Mouse (Mus musculus): ENCODE data around the gene Vmn1r5. TPM values are rescaled to one million over a fixed set of nuclear protein-coding genes. Genes with fewer than 3 reads are reported as not detected.
"Not testable (repeated sequence)": the region's sequence is repeated elsewhere in the genome, so short reads cannot be mapped to it uniquely, and the experiment has no call there.

The Vmn1r5 gene
- not detected in 2 replicates for polyA plus RNA-seq (2015; fragmentation: Nextera tagmentation; extraction: Ambion mirVana)

- H3K9ac ChIP-seq: no peak within 1 kb of the TSS
- H3K27me3 ChIP-seq: no peaks in the 10 kb centered on the region
- no peak for ATAC-seq (ENCODE audit: borderline replicate concordance, extremely low read depth, low FRiP score, low TSS enrichment)
- no peak within 1 kb of the TSS for H3K4me2 ChIP-seq
- H3K9me3 ChIP-seq: no peaks in the 10 kb centered on the region
- no peaks in the 10 kb centered on the region for H3K36me3 ChIP-seq
- H3K4me1 ChIP-seq: no peaks in the 10 kb centered on the region
- no peak within 1 kb of the TSS for H3K27ac ChIP-seq
- H3K4me3 ChIP-seq: no peak within 1 kb of the TSS
Observed at GRCm38 (mm10) chr6:56969973-56970372, at the start of gene Vmn1r5. Vmn1r5 (plus strand) TSS chr6:56970273.

- ATAC-seq (ENCODE audit: borderline replicate concordance, extremely low read depth, low FRiP score, low TSS enrichment): no peak
- no peaks in the 10 kb centered on the region for H3K9me3 ChIP-seq
- H3K36me3 ChIP-seq: no peaks in the 10 kb centered on the region
Observed at GRCm38 (mm10) chr6:56923331-56923725, 46.7 kb upstream of the Vmn1r5 start.

DNA sequence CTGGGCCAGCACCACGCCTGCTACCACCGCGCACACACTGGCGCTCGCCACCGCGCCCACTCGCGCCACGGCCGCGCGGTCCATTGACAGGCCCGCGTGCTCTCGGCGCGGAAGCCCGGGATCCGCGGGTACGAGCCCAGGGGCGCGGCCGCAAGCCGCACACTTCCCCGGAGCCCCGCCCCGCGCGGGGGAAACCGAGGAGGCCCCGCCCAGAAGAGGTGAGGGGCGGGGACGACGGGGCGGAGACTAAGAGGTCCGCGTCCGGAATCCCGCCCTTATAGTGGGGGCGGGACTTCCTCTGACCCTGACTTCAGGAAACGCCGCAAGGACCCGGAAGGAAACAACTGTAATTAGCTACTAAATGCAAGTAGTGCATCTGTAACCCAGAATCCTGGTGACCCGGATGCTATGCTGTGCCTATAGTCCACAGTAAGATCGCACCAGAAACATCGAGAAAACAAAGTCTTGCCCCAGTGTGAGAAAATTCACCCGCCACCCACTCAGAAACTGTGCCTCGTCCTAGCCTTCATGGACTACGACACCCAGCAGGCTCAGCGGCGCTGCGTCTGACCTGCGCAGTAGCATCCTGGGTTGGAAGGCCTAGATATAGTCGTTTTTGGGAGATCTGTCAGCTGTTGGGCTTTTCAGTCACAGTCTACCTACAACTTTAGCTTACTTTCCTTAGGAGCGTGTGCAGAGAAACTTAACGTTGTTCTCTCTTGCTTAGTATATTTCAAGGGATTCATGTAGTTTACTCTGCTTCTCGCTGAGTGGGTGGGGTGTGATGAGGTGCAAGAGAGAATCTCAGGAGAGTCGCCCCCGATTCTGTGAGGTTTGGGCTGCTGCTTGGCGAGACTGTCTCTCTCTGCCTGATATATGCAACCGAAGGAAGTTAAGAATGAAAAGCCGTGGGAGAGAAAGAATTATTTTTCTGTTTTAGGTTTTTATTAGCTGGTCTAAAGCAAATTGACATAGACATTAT is 46.1 kb upstream of the Vmn1r5 start, which contains the start of the genes Nt5c3 and Vmn1r4:
Gene Nt5c3, minus strand, starts transcription at position 207 of the 982 bp plus-strand sequence.
Gene Vmn1r4, plus strand, starts transcription at position 290 of the 982 bp plus-strand sequence.
- WGBS: 2% methylated on average over 63 of the region's 64 CpGs

More at GRCm38 (mm10) chr6:56923331-56923725, 46.7 kb upstream of the Vmn1r5 start:
- Histone ChIP-seq H3K4me3 (peak overlapping the region; percentile 76), H3K27ac (peak overlapping the region; percentile 60), H3K4me2 (peak overlapping the region; percentile 67), H3K27me3 (no peaks in the 10 kb centered on the region), H3K4me1 (peaks cover 9% of the 10 kb centered on the region; the same call in 1 of the 2 replicates), H3K9ac (peak overlapping the region; percentile 68)
- WGBS: under 1% methylated on average over 25 of the region's 25 CpGs

DNA sequence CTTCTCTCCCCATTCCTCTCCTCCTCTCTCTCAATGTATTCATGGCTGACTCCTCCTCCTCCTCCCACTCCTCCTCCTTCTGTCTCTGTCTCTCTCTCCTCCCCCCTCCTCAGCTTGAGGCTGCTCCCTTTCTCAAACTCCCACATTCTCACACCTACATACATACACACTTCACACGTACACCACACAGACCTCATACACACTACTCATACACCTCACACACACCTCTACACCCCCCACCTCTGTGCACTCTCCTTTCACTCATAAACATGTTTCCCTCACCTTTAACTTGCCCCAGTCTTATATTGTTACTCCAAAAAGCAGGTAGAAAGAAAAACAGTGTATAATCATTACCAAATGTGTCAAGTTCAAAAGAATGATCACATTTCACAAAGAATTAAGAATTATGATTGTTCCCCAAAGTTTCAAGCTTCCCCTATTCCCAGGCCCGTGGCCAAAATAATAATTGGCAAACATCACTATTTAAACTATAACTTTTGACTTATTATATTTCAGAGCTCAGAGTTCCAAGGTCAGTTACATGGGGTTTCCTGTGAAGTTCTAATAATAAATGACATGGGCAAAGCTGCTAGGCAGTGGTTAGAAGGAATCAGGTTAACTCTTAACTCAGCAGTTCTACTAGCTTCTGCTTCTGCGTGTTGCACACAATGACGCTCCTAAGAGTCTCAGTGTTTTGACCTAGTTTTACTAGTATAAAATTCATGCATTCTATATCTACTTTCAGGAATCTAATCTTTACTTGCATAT is 38.2 kb upstream of the Vmn1r5 start:
- WGBS: 60% methylated on average over 4 of the region's 4 CpGs
- Histone ChIP-seq H3K4me2 (no peak overlapping the region), H3K36me3 (no peaks in the 10 kb centered on the region), H3K9me3 (no peaks in the 10 kb centered on the region), H3K9ac (no peak overlapping the region), H3K27ac (no peak overlapping the region), H3K4me1 (no peaks in the 10 kb centered on the region), H3K4me3 (no peak overlapping the region), H3K27me3 (no peaks in the 10 kb centered on the region)
- ATAC-seq (ENCODE audit: borderline replicate concordance, extremely low read depth, low FRiP score, low TSS enrichment): no peak

More for the DNA sequence above, 46.1 kb upstream of the Vmn1r5 start, which contains the start of the genes Nt5c3 and Vmn1r4:
- Histone ChIP-seq H3K9me3 (no peaks in the 10 kb centered on the region), H3K9ac (peak within 1 kb of the TSS; percentile 68), H3K36me3 (no peaks in the 10 kb centered on the region), H3K4me2 (peak within 1 kb of the TSS; percentile 67), H3K27ac (peak within 1 kb of the TSS; percentile 90), H3K4me1 (peaks cover 8% of the 10 kb centered on the region; the same call in 1 of the 2 replicates), H3K27me3 (no peaks in the 10 kb centered on the region), H3K4me3 (peak within 1 kb of the TSS; percentile 76)
- ATAC-seq (ENCODE audit: borderline replicate concordance, extremely low read depth, low FRiP score, low TSS enrichment): peak; percentile 98

DNA sequence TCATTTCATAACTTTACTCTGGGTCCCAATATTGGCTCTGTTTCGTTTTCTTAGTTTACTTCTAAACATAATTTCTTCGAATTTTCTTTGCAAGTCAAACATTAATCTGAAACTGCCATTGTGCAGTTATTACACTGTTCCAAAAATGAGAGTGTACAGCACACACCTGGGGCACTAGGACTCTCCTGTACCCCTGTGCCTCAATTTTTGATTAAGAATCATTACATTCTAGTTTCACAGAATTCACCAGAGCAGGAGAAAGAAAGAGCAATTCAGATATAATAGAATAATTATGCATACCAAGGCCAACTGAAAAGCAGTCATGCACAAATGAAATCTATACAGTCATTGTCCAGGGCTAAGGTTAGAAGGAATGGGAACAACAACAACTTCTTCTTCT is 37.6 kb upstream of the Vmn1r5 start:
- Histone ChIP-seq H3K4me3 (no peak overlapping the region), H3K9me3 (no peaks in the 10 kb centered on the region), H3K27ac (no peak overlapping the region), H3K36me3 (no peaks in the 10 kb centered on the region), H3K4me1 (no peaks in the 10 kb centered on the region), H3K9ac (no peak overlapping the region), H3K27me3 (no peaks in the 10 kb centered on the region), H3K4me2 (no peak overlapping the region)
- WGBS: 43% methylated on average over 2 of the region's 2 CpGs
- no peak for ATAC-seq (ENCODE audit: borderline replicate concordance, extremely low read depth, low FRiP score, low TSS enrichment)

DNA sequence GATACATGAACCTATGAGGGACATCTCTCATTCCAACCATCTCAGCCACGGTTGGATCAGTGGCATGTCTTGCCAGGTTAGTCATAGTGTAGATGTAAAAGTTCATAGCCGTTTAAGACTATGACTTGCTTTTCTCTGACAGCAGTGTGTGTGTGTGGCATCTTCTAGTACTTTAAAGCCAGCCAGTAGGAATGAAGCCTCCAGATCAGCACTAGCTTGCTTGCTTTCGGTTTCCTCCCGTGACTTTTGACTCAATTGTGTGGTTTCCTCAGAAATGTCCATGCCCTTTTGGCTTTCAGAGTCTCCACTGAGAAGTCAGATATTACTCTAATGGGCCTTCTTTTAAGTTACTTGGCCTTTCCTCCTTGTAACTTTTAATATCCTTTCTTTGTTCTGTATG is 35.7 kb upstream of the Vmn1r5 start:
- ATAC-seq (ENCODE audit: borderline replicate concordance, extremely low read depth, low FRiP score, low TSS enrichment): no peak
- Histone ChIP-seq H3K9ac (no peak overlapping the region), H3K9me3 (no peaks in the 10 kb centered on the region), H3K27me3 (no peaks in the 10 kb centered on the region), H3K4me3 (no peak overlapping the region), H3K4me1 (no peaks in the 10 kb centered on the region), H3K4me2 (no peak overlapping the region), H3K36me3 (no peaks in the 10 kb centered on the region), H3K27ac (no peak overlapping the region)
- whole genome bisulfite sequencing: 77% methylated on average over 4 of the region's 4 CpGs

DNA sequence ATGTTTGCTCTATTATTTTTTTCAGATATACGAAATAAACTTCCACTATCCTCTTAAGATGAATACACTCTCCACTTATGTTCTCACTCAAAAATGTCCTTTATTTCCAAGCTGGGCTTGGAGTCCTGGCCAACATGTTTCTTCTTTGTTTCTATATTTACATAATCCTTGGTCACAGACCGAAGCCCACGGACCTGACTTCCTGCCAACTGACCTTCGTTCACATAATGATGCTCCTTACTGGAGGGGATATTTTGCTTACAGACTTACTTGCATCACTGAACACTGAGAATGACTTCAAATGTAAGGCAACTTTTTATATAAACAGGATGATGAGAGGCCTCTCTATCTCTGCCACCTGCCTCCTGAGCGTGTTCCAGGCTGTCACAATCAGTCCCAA is 13.6 kb upstream of the Vmn1r5 start:
- Histone ChIP-seq H3K27me3 (no peaks in the 10 kb centered on the region), H3K4me3 (no peak overlapping the region), H3K4me1 (no peaks in the 10 kb centered on the region), H3K4me2 (no peak overlapping the region), H3K9me3 (no peaks in the 10 kb centered on the region), H3K9ac (no peak overlapping the region), H3K36me3 (no peaks in the 10 kb centered on the region), H3K27ac (no peak overlapping the region)
- WGBS: 62% methylated on average over 5 of the region's 5 CpGs
- no peak for ATAC-seq (ENCODE audit: borderline replicate concordance, extremely low read depth, low FRiP score, low TSS enrichment)

GRCm38 (mm10) chr6:56996943-56997342 is 26.9 kb downstream of the Vmn1r5 start, which contains the start of gene Vmn1r6:
Vmn1r6 (plus strand) TSS chr6:56997243.
- no peak within 1 kb of the TSS for H3K4me2 ChIP-seq
- H3K4me1 ChIP-seq: no peaks in the 10 kb centered on the region
- no peak for ATAC-seq (ENCODE audit: borderline replicate concordance, extremely low read depth, low FRiP score, low TSS enrichment)
- H3K27me3 ChIP-seq: no peaks in the 10 kb centered on the region
- no peak within 1 kb of the TSS for H3K4me3 ChIP-seq
- H3K36me3 ChIP-seq: no peaks in the 10 kb centered on the region
- no peaks in the 10 kb centered on the region for H3K9me3 ChIP-seq
- 70% methylated on average over 2 of the region's 2 CpGs for WGBS
- no peak within 1 kb of the TSS for H3K27ac ChIP-seq
- H3K9ac ChIP-seq: no peak within 1 kb of the TSS

GRCm38 (mm10) chr6:57025224-57025623 is 55.2 kb downstream of the Vmn1r5 start, which contains the start of gene Vmn1r7:
Vmn1r7 (minus strand) TSS chr6:57025324.
- H3K9me3 ChIP-seq; H3K4me2 ChIP-seq; H3K36me3 ChIP-seq; H3K27me3 ChIP-seq; H3K4me1 ChIP-seq; H3K9ac ChIP-seq; H3K27ac ChIP-seq; ATAC-seq (ENCODE audit: borderline replicate concordance, extremely low read depth, low FRiP score, low TSS enrichment); H3K4me3 ChIP-seq: not testable (repeated sequence)
- WGBS: 81% methylated on average over 2 of the region's 2 CpGs

- no peaks in the 10 kb centered on the region for H3K27me3 ChIP-seq
- ATAC-seq (ENCODE audit: borderline replicate concordance, extremely low read depth, low FRiP score, low TSS enrichment): no peak
- H3K4me3 ChIP-seq: no peak within 1 kb of the TSS
Observed at GRCm38 (mm10) chr6:57031984-57032383, 61.9 kb downstream of the Vmn1r5 start, which contains the start of gene Vmn1r8. Vmn1r8 (plus strand) TSS chr6:57032284.

GRCm38 (mm10) chr6:57034674-57035073 is 64.6 kb downstream of the Vmn1r5 start:
- ATAC-seq (ENCODE audit: borderline replicate concordance, extremely low read depth, low FRiP score, low TSS enrichment): no peak
- Histone ChIP-seq H3K4me1 (no peaks in the 10 kb centered on the region), H3K4me3 (no peak overlapping the region), H3K27me3 (no peaks in the 10 kb centered on the region), H3K4me2 (no peak overlapping the region), H3K9me3 (no peaks in the 10 kb centered on the region), H3K36me3 (no peaks in the 10 kb centered on the region), H3K9ac (no peak overlapping the region), H3K27ac (no peak overlapping the region)
- 80% methylated on average over 2 of the region's 2 CpGs for WGBS

More at GRCm38 (mm10) chr6:57031984-57032383, 61.9 kb downstream of the Vmn1r5 start, which contains the start of gene Vmn1r8:
- Histone ChIP-seq H3K36me3 (no peaks in the 10 kb centered on the region), H3K9me3 (no peaks in the 10 kb centered on the region), H3K27ac (no peak within 1 kb of the TSS), H3K4me2 (no peak within 1 kb of the TSS), H3K9ac (no peak within 1 kb of the TSS), H3K4me1 (no peaks in the 10 kb centered on the region)

Measured in lung, embryonic 15.5 days (tissue).